ENCODE assay signal across 9 mouse cellular contexts in the genomic region with DNA sequence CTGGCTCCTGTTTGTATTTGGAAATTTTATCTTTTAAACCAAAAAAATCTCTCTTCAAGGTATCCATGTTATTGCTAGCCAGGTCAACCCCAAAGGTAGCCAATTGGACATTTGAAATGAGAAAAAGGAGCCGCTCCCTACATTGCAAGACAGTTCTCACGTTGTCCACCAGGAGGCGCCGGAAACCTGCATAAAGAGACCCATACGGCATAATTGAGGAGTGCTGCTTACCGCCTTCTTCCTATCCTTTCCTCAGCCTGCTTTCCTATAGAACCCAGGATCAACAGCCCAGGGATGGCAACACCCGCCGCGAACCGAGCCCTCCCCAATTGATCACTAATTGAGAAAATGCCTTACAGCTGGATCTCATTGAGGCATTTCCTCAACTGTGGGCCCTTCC. TPM values are rescaled to one million over a fixed set of nuclear protein-coding genes. Genes with fewer than 3 reads are reported as not detected.
DNase-seq lines count a peak whose midpoint lies in the region; ATAC-seq and TF ChIP-seq lines count a peak whose summit lies in the region.
"Had no signal": no experiment of that assay in that cellular context is flagged by ENCODE, and none has a peak within 500 bp of the region (broad histone marks: within the 10 kb centered on the region; RNA-seq: fewer than 3 reads in every experiment).

No protein-coding gene starts in this region.

- peak; percentile 66; the same call in 1 of the 2 replicates for ATAC-seq in embryonic facial prominence, embryonic 13.5 days (ENCODE audit: insufficient number of reproducible peaks, insufficient read depth, low FRiP score, low TSS enrichment, low read depth)

- in situ Hi-C loops in ES-E14 (cut with MboI; ENCODE audit: low sequenced_read_pairs in 2 of 2, unreplicated experiment in 2 of 2), result loop anchor here (5.0 to 25.0 kb wide), 3 partner anchors 74 to 653 kb away; no protein-coding TSS in a partner anchor

- peak; percentile 86 for DNase-seq in ES-E14 (ENCODE audit: low read depth, low spot score)
- DNase-seq in heart, adult 2 months, result peak; percentile 78 to 89
- peak; percentile 77 to 92 for DNase-seq in kidney, postnatal 25 days
- DNase-seq in lung, adult 18-20 months, result peak; percentile 80 to 83
- DNase-seq in right cerebral cortex, adult 18-20 months, result peak; percentile 74
- peak; percentile 81 for DNase-seq in urinary bladder, adult 2 months (ENCODE audit: low spot score)

- peak overlapping the region; percentile 35 for H3K4me2 ChIP-seq in embryonic facial prominence, embryonic 13.5 days

- no peaks in the 10 kb centered on the region for H3K9me3 ChIP-seq in ES-E14 (ENCODE audit: control insufficient read depth, insufficient read depth, low read depth, low read length)
- H3K9me3 ChIP-seq in embryonic facial prominence, embryonic 13.5 days, result no peaks in the 10 kb centered on the region

- TF ChIP-seq EP300 in heart, adult 2 months (IDR thresholded peaks at IDR 0.05; ENCODE audit: insufficient read depth, low read depth, low read length), result peak; percentile 84; the same call in 1 of the 2 replicates

- intact Hi-C loops in heart, adult 2 months (cut with DNase I), result loop anchor here (1.0 to 10.0 kb wide), 3 partner anchors 77 to 237 kb away; no protein-coding TSS in a partner anchor

- TF ChIP-seq CTCF in bone marrow, adult 2 months (IDR thresholded peaks at IDR 0.05; ENCODE audit: control insufficient read depth, insufficient read depth, low read length), result peak; percentile 83
- TF ChIP-seq CTCF in heart, adult 2 months (IDR thresholded peaks at IDR 0.05), result peak; percentile 95

- TF ChIP-seq POLR2A in bone marrow, adult 2 months (IDR thresholded peaks at IDR 0.05; ENCODE audit: borderline replicate concordance, control insufficient read depth, low read depth, low read length), result no peak
- no peak for TF ChIP-seq POLR2A in heart, adult 2 months (IDR thresholded peaks at IDR 0.05; ENCODE audit: insufficient read depth, low read depth, low read length)

- no peak overlapping the region for H3K4me3 ChIP-seq in ES-E14 (ENCODE audit: insufficient read depth in 1 of 2, low read depth in 1 of 2, low read length in 2 of 2, poor library complexity in 1 of 2, severe bottlenecking in 1 of 2)
- no peak overlapping the region for H3K4me3 ChIP-seq in bone marrow, adult 2 months (replicated peaks; ENCODE audit: control insufficient read depth, low read depth, low read length)
- H3K4me3 ChIP-seq in embryonic facial prominence, embryonic 13.5 days, result no peak overlapping the region
- H3K4me3 ChIP-seq in heart, adult 2 months, result no peak overlapping the region

- no peak overlapping the region for H3K9ac ChIP-seq in ES-E14 (ENCODE audit: insufficient read depth, low read depth, low read length, poor library complexity, severe bottlenecking)
- H3K9ac ChIP-seq in embryonic facial prominence, embryonic 13.5 days, result no peak overlapping the region
- H3K9ac ChIP-seq in heart, adult 2 months (ENCODE audit: low read depth, low read length), result no peak overlapping the region

- H3K4me1 ChIP-seq in ES-E14 (ENCODE audit: control insufficient read depth in 2 of 2, insufficient read depth in 2 of 2, low read length in 2 of 2, poor library complexity in 1 of 2), result peaks cover 0 to 11% of the 10 kb centered on the region in 2 experiments; a peak in 1 of 4 replicates
- peaks cover under 1% of the 10 kb centered on the region; the same call in 1 of the 2 replicates for H3K4me1 ChIP-seq in bone marrow, adult 2 months (ENCODE audit: control insufficient read depth, insufficient read depth, low read length)
- H3K4me1 ChIP-seq in embryonic facial prominence, embryonic 13.5 days, result peaks cover 18% of the 10 kb centered on the region
- H3K4me1 ChIP-seq in heart, adult 2 months (ENCODE audit: control insufficient read depth, insufficient read depth, low read length), result peaks cover 3% of the 10 kb centered on the region; the same call in 1 of the 2 replicates

- H3K36me3 ChIP-seq in ES-E14 (ENCODE audit: control insufficient read depth, insufficient read depth, low read length, poor library complexity, severe bottlenecking), result no peaks in the 10 kb centered on the region
- no peaks in the 10 kb centered on the region for H3K36me3 ChIP-seq in embryonic facial prominence, embryonic 13.5 days
- no peaks in the 10 kb centered on the region for H3K36me3 ChIP-seq in heart, adult 2 months (ENCODE audit: control insufficient read depth, insufficient read depth, low read length)

- H3K79me2 ChIP-seq in heart, adult 2 months (replicated peaks; ENCODE audit: control insufficient read depth, insufficient read depth, low read length), result no peaks in the 10 kb centered on the region

- WGBS in bone marrow, adult 2 months, result under 1% methylated on average over 10 of the region's 10 CpGs
- under 1% methylated on average over 10 of the region's 10 CpGs for WGBS in embryonic facial prominence, embryonic 13.5 days
- under 1% methylated on average over 10 of the region's 10 CpGs for WGBS in heart, adult 2 months

- H3K27me3 ChIP-seq in embryonic facial prominence, embryonic 13.5 days, result 0 out of 2 replicates have a peak, but pooled peaks cover 3% of the 10 kb centered on the region
- no peaks in the 10 kb centered on the region for H3K27me3 ChIP-seq in heart, adult 2 months (ENCODE audit: control insufficient read depth, insufficient read depth, low read length)

- no peak overlapping the region for H3K27ac ChIP-seq in ES-E14 (ENCODE audit: insufficient read depth, low read depth, low read length, poor library complexity, severe bottlenecking)
- no peak overlapping the region for H3K27ac ChIP-seq in bone marrow, adult 2 months (ENCODE audit: control insufficient read depth, insufficient read depth, low read depth, low read length, poor library complexity)
- H3K27ac ChIP-seq in embryonic facial prominence, embryonic 13.5 days, result no peak overlapping the region
- no peak overlapping the region for H3K27ac ChIP-seq in heart, adult 2 months
- H3K27ac ChIP-seq: macrophage had no signal

TF ChIP-seq in ES-E14, 5 proteins besides CTCF, POLR2A, EP300 and RAD21:
- TF ChIP-seq ZC3H11A (IDR thresholded peaks at IDR 0.05; ENCODE audit: borderline replicate concordance, low read depth, low read length), result peak; percentile 100
- TF ChIP-seq HCFC1 (IDR thresholded peaks at IDR 0.05; ENCODE audit: borderline replicate concordance, insufficient read depth, low read length), result no peak

RNA-seq across cellular contexts. Expression of a gene that starts 16.2 kb away (rescaled TPM):
- 346 and 451 TPM in 2 replicates for total RNA-seq in ES-E14 (2012; rRNA removed)
- polyA plus RNA-seq in bone marrow, adult 2 months (2011; ENCODE audit: insufficient read depth, insufficient read length, low replicate concordance, missing spikeins), result 1.0 TPM in 1 of 2 replicates, not detected in the other
- 38.6 and 86.0 TPM in 2 replicates for polyA plus RNA-seq in embryonic facial prominence, embryonic 13.5 days (2015; fragmentation: Nextera tagmentation; extraction: Ambion mirVana)
- 1 to 10 TPM; 1.7 TPM for total RNA-seq in heart, adult 2 months (2021)
- 2.3 and 9.8 TPM in 2 replicates for polyA plus RNA-seq in heart, adult 2 months (2012; rRNA removed)
- polyA plus RNA-seq in urinary bladder, adult 2 months (2012; rRNA removed), result 382 and 417 TPM in 2 replicates
- polyA plus RNA-seq: macrophage had no signal

RNA-seq across cellular contexts. Expression of a gene that starts 34.0 kb away (rescaled TPM):
- total RNA-seq in ES-E14 (2012; rRNA removed), result 0.09 TPM in 1 of 2 replicates, not detected in the other
- polyA plus RNA-seq in bone marrow, adult 2 months (2011; ENCODE audit: insufficient read depth, insufficient read length, low replicate concordance, missing spikeins), result not detected in 2 replicates
- polyA plus RNA-seq in embryonic facial prominence, embryonic 13.5 days (2015; fragmentation: Nextera tagmentation; extraction: Ambion mirVana), result 0.22 and 0.35 TPM in 2 replicates
- total RNA-seq in heart, adult 2 months (2021), result under 1 TPM in 1 of 2 experiments, not detected in 1; 0.08 TPM
- not detected in 2 replicates for polyA plus RNA-seq in heart, adult 2 months (2012; rRNA removed)
- polyA plus RNA-seq in urinary bladder, adult 2 months (2012; rRNA removed), result 2.1 and 3.0 TPM in 2 replicates
- polyA plus RNA-seq: macrophage had no signal

RNA-seq across cellular contexts. Expression of a gene that starts 39.9 kb away (rescaled TPM):
- total RNA-seq in ES-E14 (2012; rRNA removed), result 266 and 382 TPM in 2 replicates
- 2.0 and 5.6 TPM in 2 replicates for polyA plus RNA-seq in bone marrow, adult 2 months (2011; ENCODE audit: insufficient read depth, insufficient read length, low replicate concordance, missing spikeins)
- 36.0 and 58.9 TPM in 2 replicates for polyA plus RNA-seq in embryonic facial prominence, embryonic 13.5 days (2015; fragmentation: Nextera tagmentation; extraction: Ambion mirVana)
- total RNA-seq in heart, adult 2 months (2021), result 1 to 10 TPM; 2.6 to 2.7 TPM
- 2.7 and 6.7 TPM in 2 replicates for polyA plus RNA-seq in heart, adult 2 months (2012; rRNA removed)
- 642 and 655 TPM in 2 replicates for polyA plus RNA-seq in urinary bladder, adult 2 months (2012; rRNA removed)
- polyA plus RNA-seq: macrophage had no signal

RNA-seq across cellular contexts. Expression of a gene that starts 48.0 kb away (rescaled TPM):
- total RNA-seq in ES-E14 (2012; rRNA removed), result 0.74 and 2.0 TPM in 2 replicates
- not detected in 2 replicates for polyA plus RNA-seq in bone marrow, adult 2 months (2011; ENCODE audit: insufficient read depth, insufficient read length, low replicate concordance, missing spikeins)
- 16.1 and 16.5 TPM in 2 replicates for polyA plus RNA-seq in embryonic facial prominence, embryonic 13.5 days (2015; fragmentation: Nextera tagmentation; extraction: Ambion mirVana)
- total RNA-seq in heart, adult 2 months (2021), result under 1 TPM in 1 of 2 experiments, not detected in 1; 0.27 TPM
- 1.5 and 2.3 TPM in 2 replicates for polyA plus RNA-seq in heart, adult 2 months (2012; rRNA removed)
- 1.5 and 1.9 TPM in 2 replicates for polyA plus RNA-seq in urinary bladder, adult 2 months (2012; rRNA removed)
- polyA plus RNA-seq: macrophage had no signal

Comparison
In these comparisons a context has a peak if more than half of its experiments do, and no peak if none do; other contexts are left out.
1. RNA of a gene that starts 39.9 kb away (polyA plus RNA-seq): 642 to 655 TPM in urinary bladder, adult 2 months; 36.0 to 58.9 TPM in embryonic facial prominence, embryonic 13.5 days, 2.7 to 6.7 TPM in heart, adult 2 months and 2.0 to 5.6 TPM in bone marrow, adult 2 months; every median in the first group is over 10 times any median in the second.
2. Peak in every context shown above with its lines, with median percentiles within 50 percentile points of each other: DNase-seq.